Mouse (Mus musculus) retina, adult 2 months (tissue): ENCODE results near the gene Pgpep1.

ENCODE experiments used
- DNase-seq: peaks from one replicate; pipeline ENCODE4 v3.0.0-alpha.2; 2012; ENCODE audit warnings: low read depth, low spot score

Pgpep1 gene

GRCm38 (mm10) chr8:70608749-70609367 lies 51.3 kb downstream of the Pgpep1 start, which contains the start of gene Ssbp4:
Gene Ssbp4 (minus strand): TSS chr8:70608872.
- DNase-seq: no peak

GRCm38 (mm10) chr8:70607898-70608748 lies 52.1 kb downstream of the Pgpep1 start:
- DNase-seq: no peak

- DNase-seq: no peak
These were observed 52.6 kb downstream of the Pgpep1 start for GRCm38 (mm10) chr8:70607603-70607897.

GRCm38 (mm10) chr8:70606780-70607602 lies 53.2 kb downstream of the Pgpep1 start:
- DNase-seq: no peak

- no peak for DNase-seq
These were observed 54.1 kb downstream of the Pgpep1 start for GRCm38 (mm10) chr8:70605871-70606779.

GRCm38 (mm10) chr8:70604558-70604957 lies 55.6 kb downstream of the Pgpep1 start:
- DNase-seq: no peak

- no peak for DNase-seq
These were observed 57.9 kb downstream of the Pgpep1 start for GRCm38 (mm10) chr8:70602139-70602811.

GRCm38 (mm10) chr8:70601271-70601649 lies 58.9 kb downstream of the Pgpep1 start:
- no peak for DNase-seq

- DNase-seq: no peak
These were observed 59.5 kb downstream of the Pgpep1 start for GRCm38 (mm10) chr8:70600473-70601270.

- no peak for DNase-seq
These were observed 60.5 kb downstream of the Pgpep1 start for GRCm38 (mm10) chr8:70599507-70600290.

GRCm38 (mm10) chr8:70598722-70599121 lies 61.5 kb downstream of the Pgpep1 start:
- DNase-seq: no peak

- DNase-seq: no peak
These were observed 61.9 kb downstream of the Pgpep1 start for GRCm38 (mm10) chr8:70598283-70598682.

GRCm38 (mm10) chr8:70597417-70598272 lies 62.5 kb downstream of the Pgpep1 start:
- DNase-seq: no peak

- no peak for DNase-seq
These were observed 63.3 kb downstream of the Pgpep1 start for GRCm38 (mm10) chr8:70596775-70597416.
